Mouse (Mus musculus): ENCODE measurements around the gene Bag5.

- TF ChIP-seq POLR2A (IDR thresholded peaks at IDR 0.05; ENCODE audit: borderline replicate concordance, extremely low read depth, insufficient read depth, insufficient read length, poor library complexity, severe bottlenecking) (no peak), CTCF (IDR thresholded peaks at IDR 0.05; ENCODE audit: borderline replicate concordance, extremely low read depth, insufficient read depth, insufficient read length) (no peak)
Measured at GRCm38 (mm10) chr12:111732921-111733320, 19.9 kb upstream of the Bag5 start.
